Mouse (Mus musculus) liver, postnatal 0 days (tissue): ENCODE results near the gene Ldhal6b.

Source experiments
- CTCF ChIP-seq: sonication (generic); IDR thresholded peaks from 2 replicates; pipeline ENCODE4 v1.5.1; 2016; ENCODE audit warnings: antibody characterized with exemption, low read depth
- EP300 ChIP-seq: IDR thresholded peaks from 2 replicates; pipeline ENCODE4 v1.6.1; 2016; ENCODE audit warnings: antibody characterized with exemption, low read depth, mild to moderate bottlenecking

DNA sequence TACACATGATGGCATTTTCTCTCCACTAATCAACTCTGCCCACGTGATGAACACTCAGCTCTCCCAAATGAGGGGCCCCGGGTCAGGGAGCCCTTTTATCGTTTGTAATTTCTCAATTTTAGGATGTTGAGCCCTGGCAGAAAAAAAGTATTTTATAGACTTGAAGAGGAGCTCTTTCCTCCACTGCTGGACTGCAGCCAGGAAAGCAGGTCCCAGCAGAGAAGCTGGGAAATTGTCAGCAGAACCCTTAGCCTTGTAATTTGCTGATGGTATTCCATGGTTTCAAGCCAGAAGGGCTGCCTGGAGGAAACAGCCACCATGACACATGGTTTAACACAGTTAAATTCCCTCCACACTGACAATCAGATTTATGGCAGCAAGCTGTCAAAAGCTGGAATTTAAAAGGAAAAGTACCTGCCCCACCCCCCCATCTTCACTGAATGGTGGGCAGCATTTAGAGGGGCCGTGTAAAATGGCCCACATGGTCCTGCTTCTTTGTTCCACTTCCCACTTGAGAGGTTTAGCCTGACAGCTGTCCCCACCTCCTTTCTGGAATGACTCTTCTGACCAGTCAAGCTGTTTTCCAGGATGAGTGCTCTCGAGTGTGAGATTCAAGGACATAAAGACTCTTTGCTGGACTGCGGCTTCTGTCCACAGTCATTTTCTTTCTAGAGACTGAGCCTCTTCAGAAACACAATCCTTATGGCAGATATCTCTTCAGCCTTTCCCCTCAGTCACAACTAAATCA lies 1.4 kb upstream of the Ldhal6b start:
- no peak for TF ChIP-seq CTCF
- TF ChIP-seq EP300 = no peak
